Mouse (Mus musculus): Measurements from ENCODE around the gene Brms1. TPM values are rescaled to one million over a fixed set of nuclear protein-coding genes. Genes with fewer than 3 reads are reported as not detected.
A peak's percentile ranks its signal among the peaks of the same experiment; 100 is the strongest.
"Not testable (repeated sequence)": the region's sequence is repeated elsewhere in the genome, so short reads cannot be mapped to it uniquely, and the experiment has no call there.

Gene Brms1
- polyA plus RNA-seq, 1 experiment from 2014 or later, result 22.6 TPM

- not testable (repeated sequence) for H3K27ac ChIP-seq (ENCODE audit: low read depth); H3K4me2 ChIP-seq (ENCODE audit: low read depth, low read length); H3K36me3 ChIP-seq (replicated peaks; ENCODE audit: insufficient read depth, low read length); H3K9ac ChIP-seq (replicated peaks); H3K9me3 ChIP-seq (ENCODE audit: low read length); ATAC-seq; H3K4me3 ChIP-seq (ENCODE audit: low read depth, low read length); H3K4me1 ChIP-seq (ENCODE audit: insufficient read depth); DNase-seq
- H3K27me3 ChIP-seq (ENCODE audit: insufficient read depth, low read length), result peaks cover 13% of the 10 kb centered on the region
- 49% methylated on average over 2 of the region's 2 CpGs for WGBS (ENCODE audit: insufficient replicate concordance)
- TF ChIP-seq CTCF (IDR thresholded peaks at IDR 0.05; ENCODE audit: low read depth), result 0 out of 2 replicates have a peak, but pooled peaks have one; percentile 14
These were observed 37.5 kb upstream of the Brms1 start for GRCm38 (mm10) chr19:5003644-5004043.

GRCm38 (mm10) chr19:5004925-5005324 lies 36.2 kb upstream of the Brms1 start:
- no peak overlapping the region for H3K27ac ChIP-seq (ENCODE audit: low read depth)
- H3K9me3 ChIP-seq (ENCODE audit: low read length), result no peaks in the 10 kb centered on the region
- peaks cover 13% of the 10 kb centered on the region for H3K27me3 ChIP-seq (ENCODE audit: insufficient read depth, low read length)
- no peak for TF ChIP-seq CTCF (IDR thresholded peaks at IDR 0.05; ENCODE audit: low read depth)
- TF ChIP-seq EP300 (IDR thresholded peaks at IDR 0.05; ENCODE audit: low read depth), result no peak
- ATAC-seq (peak; percentile 75), DNase-seq (no peak)
- H3K9ac ChIP-seq (replicated peaks), result no peak overlapping the region
- H3K4me3 ChIP-seq (ENCODE audit: low read depth, low read length), result no peak overlapping the region
- H3K36me3 ChIP-seq (replicated peaks; ENCODE audit: insufficient read depth, low read length), result no peaks in the 10 kb centered on the region
- WGBS (ENCODE audit: insufficient replicate concordance), result 57% methylated on average over 4 of the region's 4 CpGs
- H3K4me1 ChIP-seq (ENCODE audit: insufficient read depth), result no peaks in the 10 kb centered on the region; the same call in 1 of the 2 replicates
- no peak overlapping the region for H3K4me2 ChIP-seq (ENCODE audit: low read depth, low read length)

- no peaks in the 10 kb centered on the region for H3K27me3 ChIP-seq (ENCODE audit: insufficient read depth, low read length)
- ATAC-seq (no peak), DNase-seq (no peak)
- no peak overlapping the region for H3K4me2 ChIP-seq (ENCODE audit: low read depth, low read length)
- WGBS (ENCODE audit: insufficient replicate concordance), result 46% methylated on average over 8 of the region's 8 CpGs
- H3K9ac ChIP-seq (replicated peaks), result no peak overlapping the region
- H3K9me3 ChIP-seq (ENCODE audit: low read length), result no peaks in the 10 kb centered on the region
- no peaks in the 10 kb centered on the region for H3K36me3 ChIP-seq (replicated peaks; ENCODE audit: insufficient read depth, low read length)
- no peak for TF ChIP-seq CTCF (IDR thresholded peaks at IDR 0.05; ENCODE audit: low read depth)
- no peak for TF ChIP-seq EP300 (IDR thresholded peaks at IDR 0.05; ENCODE audit: low read depth)
- H3K27ac ChIP-seq (ENCODE audit: low read depth), result no peak overlapping the region
- no peaks in the 10 kb centered on the region for H3K4me1 ChIP-seq (ENCODE audit: insufficient read depth)
- no peak overlapping the region for H3K4me3 ChIP-seq (ENCODE audit: low read depth, low read length)
These were observed 28.0 kb upstream of the Brms1 start for GRCm38 (mm10) chr19:5013138-5013537.

- 16% methylated on average over 8 of the region's 8 CpGs for WGBS (ENCODE audit: insufficient replicate concordance)
- H3K9ac ChIP-seq (replicated peaks), result no peak overlapping the region
- H3K27me3 ChIP-seq (ENCODE audit: insufficient read depth, low read length), result no peaks in the 10 kb centered on the region
- DNase-seq, result peak; percentile 25
- H3K27ac ChIP-seq (ENCODE audit: low read depth), result no peak overlapping the region
- H3K4me2 ChIP-seq (ENCODE audit: low read depth, low read length), result no peak overlapping the region
- TF ChIP-seq EP300 (IDR thresholded peaks at IDR 0.05; ENCODE audit: low read depth) (no peak), CTCF (IDR thresholded peaks at IDR 0.05; ENCODE audit: low read depth) (peak; percentile 61)
- H3K4me1 ChIP-seq (ENCODE audit: insufficient read depth), result no peaks in the 10 kb centered on the region
- ATAC-seq, result no peak
- H3K9me3 ChIP-seq (ENCODE audit: low read length), result no peaks in the 10 kb centered on the region
- H3K4me3 ChIP-seq (ENCODE audit: low read depth, low read length), result no peak overlapping the region
- H3K36me3 ChIP-seq (replicated peaks; ENCODE audit: insufficient read depth, low read length), result no peaks in the 10 kb centered on the region
These were observed 26.2 kb upstream of the Brms1 start for GRCm38 (mm10) chr19:5014961-5015398.

GRCm38 (mm10) chr19:5016221-5016742 lies 24.9 kb upstream of the Brms1 start:
- H3K27me3 ChIP-seq (ENCODE audit: insufficient read depth, low read length), result no peaks in the 10 kb centered on the region
- no peak overlapping the region for H3K4me3 ChIP-seq (ENCODE audit: low read depth, low read length)
- no peaks in the 10 kb centered on the region for H3K36me3 ChIP-seq (replicated peaks; ENCODE audit: insufficient read depth, low read length)
- no peak for DNase-seq
- 39% methylated on average over 10 of the region's 10 CpGs for WGBS (ENCODE audit: insufficient replicate concordance)
- ATAC-seq, result peak; percentile 19; the same call in 1 of the 2 replicates
- no peak overlapping the region for H3K9ac ChIP-seq (replicated peaks)
- TF ChIP-seq CTCF (IDR thresholded peaks at IDR 0.05; ENCODE audit: low read depth) (no peak), EP300 (IDR thresholded peaks at IDR 0.05; ENCODE audit: low read depth) (no peak)
- no peak overlapping the region for H3K27ac ChIP-seq (ENCODE audit: low read depth)
- H3K4me1 ChIP-seq (ENCODE audit: insufficient read depth), result no peaks in the 10 kb centered on the region
- H3K4me2 ChIP-seq (ENCODE audit: low read depth, low read length), result 0 out of 2 replicates have a peak overlapping the region, but pooled peaks have one; percentile 32
- H3K9me3 ChIP-seq (ENCODE audit: low read length), result no peaks in the 10 kb centered on the region

- H3K4me2 ChIP-seq (ENCODE audit: low read depth, low read length), result 0 out of 2 replicates have a peak overlapping the region, but pooled peaks have one; percentile 32
- H3K4me3 ChIP-seq (ENCODE audit: low read depth, low read length), result no peak overlapping the region
- peak; percentile 81 for DNase-seq
- H3K36me3 ChIP-seq (replicated peaks; ENCODE audit: insufficient read depth, low read length), result no peaks in the 10 kb centered on the region
- TF ChIP-seq CTCF (IDR thresholded peaks at IDR 0.05; ENCODE audit: low read depth) (peak; percentile 87), EP300 (IDR thresholded peaks at IDR 0.05; ENCODE audit: low read depth) (no peak)
- no peaks in the 10 kb centered on the region for H3K4me1 ChIP-seq (ENCODE audit: insufficient read depth)
- H3K9ac ChIP-seq (replicated peaks), result no peak overlapping the region
- 23% methylated on average over 12 of the region's 12 CpGs for WGBS (ENCODE audit: insufficient replicate concordance)
- no peaks in the 10 kb centered on the region for H3K9me3 ChIP-seq (ENCODE audit: low read length)
- no peaks in the 10 kb centered on the region for H3K27me3 ChIP-seq (ENCODE audit: insufficient read depth, low read length)
- no peak overlapping the region for H3K27ac ChIP-seq (ENCODE audit: low read depth)
- ATAC-seq, result peak; percentile 50; the same call in 1 of the 2 replicates
These were observed 24.4 kb upstream of the Brms1 start for GRCm38 (mm10) chr19:5016782-5017181.
